Mouse (Mus musculus) lung, embryonic 16.5 days (tissue): Measurements from ENCODE around the gene Ppfia1. TPM values are rescaled to one million over a fixed set of nuclear protein-coding genes. Genes with fewer than 3 reads are reported as not detected.
A peak's percentile ranks its signal among the peaks of the same experiment; 100 is the strongest.

Source experiments
- ATAC-seq: fragments of 200-750 bp; cut with Nextera tagmentation; 2 replicates; pipeline ENCODE4 v1.8.0; 2017; ENCODE audit warnings: low read depth, mild to moderate bottlenecking, moderate library complexity
- H3K27ac ChIP-seq: fragments of 300-500 bp; sonication (generic); 2 replicates; pipeline ENCODE4 v1.5.1; 2014; ENCODE audit warnings: mild to moderate bottlenecking, control low read depth, low read length
- H3K27me3 ChIP-seq: fragments of 300-500 bp; sonication (generic); 2 replicates; pipeline ENCODE4 v1.6.1; 2014; ENCODE audit warnings: low read depth, low read length, mixed read lengths; ENCODE audit not compliant: control insufficient read depth, insufficient read depth
- H3K36me3 ChIP-seq: fragments of 300-500 bp; sonication (generic); 2 replicates; pipeline ENCODE4 v1.6.1; 2014; ENCODE audit warnings: low read length; ENCODE audit not compliant: control insufficient read depth, insufficient read depth
- H3K4me1 ChIP-seq: fragments of 300-500 bp; sonication (generic); replicated peaks from 2 replicates; pipeline ENCODE4 v1.6.1; 2014; ENCODE audit warnings: low read length, mixed read lengths; ENCODE audit not compliant: control insufficient read depth, insufficient read depth
- H3K4me2 ChIP-seq: fragments of 300-500 bp; sonication (generic); 2 replicates; pipeline ENCODE4 v1.6.1; 2014; ENCODE audit warnings: low read depth, low read length, control low read depth
- H3K4me3 ChIP-seq: fragments of 300-500 bp; sonication (generic); 2 replicates; pipeline ENCODE4 v1.5.1; 2014; ENCODE audit warnings: mild to moderate bottlenecking, low read length, control low read depth
- H3K9ac ChIP-seq: fragments of 300-500 bp; sonication (generic); 2 replicates; pipeline ENCODE4 v1.6.1; 2014; ENCODE audit warnings: low read length, control low read depth
- H3K9me3 ChIP-seq: fragments of 300-500 bp; sonication (generic); 2 replicates; pipeline ENCODE4 v1.6.1; 2016; ENCODE audit warnings: low read length; ENCODE audit not compliant: control insufficient read depth
- WGBS: fragments of 180-500 bp; shearing (Covaris S2); extraction: QIAGEN DNeasy Blood & Tissue Kit; methylation state at CpG from one replicate; pipeline ENCODE4 v1.1.7; 2014; 5-methylcytosine and 5-hydroxymethylcytosine counted together
- polyA plus RNA-seq: library from polyadenylated mRNA; unstranded; fragments of >200 nt; fragmentation: Nextera tagmentation; extraction: Ambion mirVana; gene quantifications from 2 replicates; pipeline ENCODE4 v1.2.1, GENCODE M21; 2015

Gene Ppfia1
- polyA plus RNA-seq, 1 experiment from 2014 or later = 25.9 TPM

- Histone ChIP-seq H3K4me3 (no peak overlapping the region), H3K36me3 (peaks cover 36% of the 10 kb centered on the region), H3K27ac (no peak overlapping the region), H3K9ac (no peak overlapping the region), H3K4me1 (no peaks in the 10 kb centered on the region), H3K9me3 (no peaks in the 10 kb centered on the region), H3K27me3 (no peaks in the 10 kb centered on the region), H3K4me2 (no peak overlapping the region)
- 100% methylated on average over 1 of the region's 1 CpGs for WGBS
- ATAC-seq = no peak
These were observed 74.0 kb downstream of the Ppfia1 start for GRCm38 (mm10) chr7:144479569-144479968.

DNA sequence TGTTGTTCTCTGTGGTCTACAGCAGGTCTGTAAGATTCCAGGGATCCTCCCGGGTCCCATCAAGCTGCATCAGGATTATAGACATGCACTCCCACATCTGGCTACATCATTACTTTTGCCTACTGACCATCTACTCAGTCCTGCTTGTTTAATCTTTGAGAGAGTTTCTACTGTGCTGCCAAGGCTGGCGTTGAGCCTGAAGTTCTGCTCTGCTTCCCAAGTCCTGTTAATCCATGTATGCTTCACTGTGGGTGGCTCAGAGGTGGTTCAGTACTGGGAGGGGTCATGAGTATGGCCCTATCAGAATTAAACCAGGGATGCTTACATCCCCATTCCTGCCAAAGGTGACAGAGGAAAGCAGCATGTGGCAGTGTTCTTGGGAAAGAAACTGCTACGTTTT is 77.8 kb downstream of the Ppfia1 start:
- Histone ChIP-seq H3K4me3 (no peak overlapping the region), H3K9me3 (no peaks in the 10 kb centered on the region), H3K4me2 (no peak overlapping the region), H3K9ac (no peak overlapping the region), H3K4me1 (no peaks in the 10 kb centered on the region), H3K27me3 (no peaks in the 10 kb centered on the region), H3K27ac (no peak overlapping the region), H3K36me3 (peaks cover 14% of the 10 kb centered on the region)
- ATAC-seq = no peak
- WGBS = 79% methylated on average over 3 of the region's 3 CpGs

- peaks cover 14% of the 10 kb centered on the region for H3K4me1 ChIP-seq
- H3K4me2 ChIP-seq = no peak overlapping the region
- H3K27ac ChIP-seq = 0 out of 2 replicates have a peak overlapping the region, but pooled peaks have one; percentile 10
- H3K9ac ChIP-seq = no peak overlapping the region
- H3K27me3 ChIP-seq = no peaks in the 10 kb centered on the region
- 44% methylated on average over 4 of the region's 4 CpGs for WGBS
- no peak overlapping the region for H3K4me3 ChIP-seq
- H3K36me3 ChIP-seq = peaks cover 7% of the 10 kb centered on the region; the same call in 1 of the 2 replicates
- no peak for ATAC-seq
- H3K9me3 ChIP-seq = no peaks in the 10 kb centered on the region
These were observed 80.0 kb downstream of the Ppfia1 start for GRCm38 (mm10) chr7:144473486-144473885.

DNA sequence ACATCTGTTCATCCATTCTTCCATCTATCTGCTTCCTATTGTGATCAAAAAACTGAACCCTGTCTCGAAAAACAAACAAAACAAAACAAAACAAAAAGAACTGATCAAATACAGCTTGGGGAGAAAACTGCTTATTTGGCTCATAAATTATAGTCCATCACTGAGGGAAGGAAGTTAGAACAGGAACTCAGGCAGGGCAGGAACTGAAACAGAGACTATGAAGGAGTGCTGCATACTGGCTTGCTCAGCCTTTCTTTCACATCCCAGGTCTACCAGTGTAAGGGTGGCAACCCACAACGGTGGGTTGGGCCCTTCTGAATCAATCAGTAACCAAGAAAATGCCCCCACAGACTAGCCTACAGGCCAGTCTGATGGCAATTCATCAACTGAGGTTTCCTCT is 82.4 kb downstream of the Ppfia1 start:
- H3K27me3 ChIP-seq = no peaks in the 10 kb centered on the region
- H3K27ac ChIP-seq = no peak overlapping the region
- H3K4me1 ChIP-seq = peaks cover 14% of the 10 kb centered on the region
- H3K4me2 ChIP-seq = peak overlapping the region; percentile 74
- H3K9me3 ChIP-seq = no peaks in the 10 kb centered on the region
- no peak for ATAC-seq
- H3K36me3 ChIP-seq = no peaks in the 10 kb centered on the region
- H3K9ac ChIP-seq = peak overlapping the region; percentile 97
- H3K4me3 ChIP-seq = peak overlapping the region; percentile 88
- 76% methylated on average over 2 of the region's 2 CpGs for WGBS

- Histone ChIP-seq H3K4me3 (peak within 1 kb of the TSS; percentile 88), H3K27ac (peak within 1 kb of the TSS; percentile 86), H3K4me1 (peaks cover 14% of the 10 kb centered on the region), H3K36me3 (no peaks in the 10 kb centered on the region), H3K4me2 (peak within 1 kb of the TSS; percentile 74), H3K9me3 (no peaks in the 10 kb centered on the region), H3K9ac (peak within 1 kb of the TSS; percentile 97), H3K27me3 (no peaks in the 10 kb centered on the region)
- ATAC-seq = peak; percentile 96
- WGBS = 0% methylated on average over 23 of the region's 30 CpGs
These were observed 82.9 kb downstream of the Ppfia1 start, which contains the start of gene Cttn for GRCm38 (mm10) chr7:144470545-144471059. Cttn (minus strand) TSS chr7:144471009.

DNA sequence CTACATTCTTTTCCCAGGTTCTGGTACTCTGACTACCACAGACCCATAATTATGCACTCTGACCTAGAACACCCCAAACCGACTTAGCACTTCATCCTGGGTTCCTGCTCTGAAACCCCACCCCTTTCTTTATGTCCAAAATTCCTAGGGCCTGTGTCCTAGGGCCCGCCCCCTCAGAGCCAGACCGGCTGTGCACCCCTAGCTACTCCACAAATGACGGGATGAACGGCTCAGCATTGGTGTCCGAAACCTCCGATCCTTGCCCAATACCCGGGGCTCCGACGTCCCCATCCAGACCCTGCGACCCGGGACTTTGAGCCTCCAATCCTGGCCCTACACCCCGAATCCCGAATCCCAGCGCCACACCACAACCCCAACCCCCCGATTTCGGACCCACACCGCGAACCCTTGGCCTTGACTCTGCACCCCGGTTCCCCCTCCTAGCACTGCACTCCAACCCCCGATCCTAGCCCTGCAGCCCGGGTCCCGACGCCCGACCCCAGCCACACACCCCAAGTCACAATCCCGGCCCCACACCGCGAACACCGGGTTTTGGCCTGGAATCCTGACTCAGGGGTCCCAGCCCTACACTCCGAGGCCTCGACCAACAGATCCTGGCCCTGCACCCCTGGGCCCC is 83.5 kb downstream of the Ppfia1 start:
- Histone ChIP-seq H3K9ac (peak overlapping the region; percentile 97), H3K9me3 (no peaks in the 10 kb centered on the region), H3K4me3 (peak overlapping the region; percentile 88), H3K4me1 (peaks cover 14% of the 10 kb centered on the region), H3K27me3 (no peaks in the 10 kb centered on the region), H3K27ac (peak overlapping the region; percentile 86), H3K36me3 (peaks cover 4% of the 10 kb centered on the region; the same call in 1 of the 2 replicates), H3K4me2 (peak overlapping the region; percentile 74)
- WGBS = under 1% methylated on average over 31 of the region's 31 CpGs
- peak; percentile 47 for ATAC-seq

DNA sequence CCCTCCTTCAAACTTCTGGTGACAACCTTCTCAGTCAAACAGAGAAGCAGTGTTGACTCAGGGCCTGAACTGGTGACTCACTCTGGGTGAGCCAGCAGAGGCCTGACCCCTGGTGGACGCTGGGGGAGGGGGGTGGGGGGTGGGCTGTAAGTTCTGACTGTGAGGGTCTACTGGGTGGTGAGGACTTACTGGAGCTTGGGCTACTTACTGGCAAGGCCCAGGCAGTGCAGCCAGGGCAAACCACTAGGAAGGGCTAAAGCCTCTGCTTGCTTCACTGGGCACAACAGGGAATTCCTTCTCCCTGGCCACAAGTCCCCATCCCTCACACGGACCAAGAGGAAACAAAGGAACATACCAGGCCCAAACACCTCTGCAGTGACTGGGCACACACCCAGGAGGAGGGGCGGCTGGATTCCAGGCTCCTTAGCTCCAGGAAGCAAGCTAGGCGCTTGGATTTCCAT is 84.3 kb downstream of the Ppfia1 start:
- no peaks in the 10 kb centered on the region for H3K27me3 ChIP-seq
- peak; percentile 44 for ATAC-seq
- H3K27ac ChIP-seq = peak overlapping the region; percentile 86
- H3K9me3 ChIP-seq = no peaks in the 10 kb centered on the region
- H3K9ac ChIP-seq = peak overlapping the region; percentile 97
- 7% methylated on average over 4 of the region's 4 CpGs for WGBS
- H3K4me2 ChIP-seq = peak overlapping the region; percentile 74
- H3K4me3 ChIP-seq = peak overlapping the region; percentile 88
- H3K36me3 ChIP-seq = peaks cover 12% of the 10 kb centered on the region
- H3K4me1 ChIP-seq = peaks cover 14% of the 10 kb centered on the region

DNA sequence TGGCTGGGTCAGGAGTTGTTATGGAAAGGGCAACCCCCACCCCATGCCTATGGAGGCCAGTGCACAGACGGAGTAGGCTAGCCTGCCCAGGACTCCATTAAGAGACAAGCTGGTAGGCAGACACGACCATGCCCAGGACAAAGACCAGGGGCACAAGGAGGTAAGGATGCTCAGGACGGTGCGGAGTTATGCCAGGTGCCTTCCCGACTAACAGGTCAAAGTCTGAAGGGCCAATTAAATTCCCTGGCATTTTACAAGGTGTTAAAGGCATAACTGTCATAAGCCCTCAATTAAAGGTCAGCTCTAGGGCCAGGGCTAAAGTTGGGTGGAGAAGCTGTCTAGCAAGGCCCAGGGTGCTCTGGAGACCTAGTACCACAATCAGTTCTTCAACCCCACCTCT is 84.8 kb downstream of the Ppfia1 start:
- no peaks in the 10 kb centered on the region for H3K27me3 ChIP-seq
- H3K9me3 ChIP-seq = no peaks in the 10 kb centered on the region
- H3K27ac ChIP-seq = peak overlapping the region; percentile 86; the same call in 1 of the 2 replicates
- peak overlapping the region; percentile 88; the same call in 1 of the 2 replicates for H3K4me3 ChIP-seq
- peaks cover 15% of the 10 kb centered on the region for H3K36me3 ChIP-seq
- no peak for ATAC-seq
- WGBS = 77% methylated on average over 5 of the region's 5 CpGs
- peaks cover 14% of the 10 kb centered on the region for H3K4me1 ChIP-seq
- peak overlapping the region; percentile 97 for H3K9ac ChIP-seq
- H3K4me2 ChIP-seq = peak overlapping the region; percentile 74

DNA sequence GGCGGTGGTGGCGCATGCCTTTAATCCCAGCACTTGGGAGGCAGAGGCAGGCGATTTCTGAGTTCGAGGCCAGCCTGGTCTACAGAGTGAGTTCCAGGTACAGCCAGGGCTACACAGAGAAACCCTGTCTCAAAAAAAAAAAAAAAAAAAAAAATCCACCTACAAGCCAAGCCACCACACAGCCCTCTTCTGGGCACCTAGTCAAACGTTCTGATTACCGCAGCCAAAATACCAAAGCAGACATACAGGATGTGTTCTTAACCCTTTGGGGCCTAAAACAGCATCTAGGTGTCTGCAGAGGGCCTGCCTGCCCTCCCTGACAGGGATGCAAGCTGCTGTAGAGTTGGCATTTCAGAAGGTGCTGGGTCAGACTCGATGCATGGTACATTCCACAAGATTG is 91.0 kb downstream of the Ppfia1 start:
- Histone ChIP-seq H3K4me2 (no peak overlapping the region), H3K27me3 (no peaks in the 10 kb centered on the region), H3K9ac (no peak overlapping the region), H3K27ac (no peak overlapping the region), H3K36me3 (peaks cover 60% of the 10 kb centered on the region), H3K9me3 (no peaks in the 10 kb centered on the region), H3K4me1 (no peaks in the 10 kb centered on the region), H3K4me3 (no peak overlapping the region)
- ATAC-seq = no peak
- WGBS = 79% methylated on average over 7 of the region's 7 CpGs
